ENCODE assay signal across 28 mouse cellular contexts in genomic region chr11:33154459-33154858, GRCm38 (mm10). TPM values are rescaled to one million over a fixed set of nuclear protein-coding genes. Genes with fewer than 3 reads are reported as not detected.
"Had no signal": no experiment of that assay in that cellular context is flagged by ENCODE, and none has a peak within 500 bp of the region (broad histone marks: within the 10 kb centered on the region; RNA-seq: fewer than 3 reads in every experiment).

No protein-coding gene starts in this region.

- H3K9ac ChIP-seq: heart, embryonic 12.5 days; hindbrain, embryonic 13.5 days; hindbrain, embryonic 15.5 days; limb, embryonic 13.5 days; limb, embryonic 15.5 days; liver, embryonic 12.5 days had no signal

- DNase-seq: gastrocnemius, adult 2 months; gastrocnemius, postnatal 10 days; gastrocnemius, postnatal 25 days; heart, adult 18-20 months; heart, postnatal 10 days; heart, postnatal 4 days; kidney, adult 11 months; kidney, adult 8-10 months; kidney, postnatal 10 days; kidney, postnatal 25 days; kidney, postnatal 4 days; left cerebral cortex, postnatal 4 days had no signal

- H3K27ac ChIP-seq: gastrocnemius, adult 2 months; heart, embryonic 10.5 days; hindbrain, embryonic 13.5 days; hindbrain, embryonic 15.5 days; hindbrain, postnatal 0 days; layer of hippocampus, adult 2 months; left cerebral cortex, adult 2 months; limb, embryonic 13.5 days; limb, embryonic 15.5 days; liver, embryonic 12.5 days had no signal

- H3K4me2 ChIP-seq: heart, embryonic 12.5 days; hindbrain, embryonic 13.5 days; hindbrain, embryonic 15.5 days; limb, embryonic 13.5 days; limb, embryonic 15.5 days; liver, embryonic 12.5 days had no signal

- H3K4me1 ChIP-seq: heart, embryonic 10.5 days; heart, embryonic 12.5 days; hindbrain, embryonic 13.5 days; hindbrain, embryonic 15.5 days had no signal

- ATAC-seq: hindbrain, postnatal 0 days; intestine, embryonic 16.5 days; liver, embryonic 12.5 days had no signal

- H3K27me3 ChIP-seq: heart, embryonic 12.5 days; hindbrain, embryonic 13.5 days; hindbrain, embryonic 15.5 days; limb, embryonic 13.5 days; limb, embryonic 15.5 days had no signal

- H3K4me3 ChIP-seq: gastrocnemius, adult 2 months; heart, embryonic 10.5 days; heart, embryonic 12.5 days; hindbrain, embryonic 13.5 days; hindbrain, embryonic 15.5 days; layer of hippocampus, adult 2 months; left cerebral cortex, adult 2 months; limb, embryonic 13.5 days; limb, embryonic 15.5 days; liver, embryonic 12.5 days had no signal

- H3K9me3 ChIP-seq: heart, embryonic 10.5 days; heart, embryonic 12.5 days; hindbrain, embryonic 13.5 days; hindbrain, embryonic 15.5 days; limb, embryonic 13.5 days; limb, embryonic 15.5 days; liver, embryonic 12.5 days had no signal

RNA-seq across cellular contexts. Expression of gene Fgf18, which starts 7.3 kb away (rescaled TPM):
- polyA plus RNA-seq: liver, adult 2 months had no signal

RNA-seq across cellular contexts. Expression of gene Tlx3, which starts 48.9 kb away (rescaled TPM):
- polyA plus RNA-seq: frontal cortex, adult 2 months; heart, embryonic 12.5 days; heart, embryonic 16.5 days; intestine, embryonic 16.5 days; kidney, embryonic 14.5 days; limb, embryonic 11.5 days; limb, embryonic 13.5 days; limb, embryonic 15.5 days; liver, adult 2 months; liver, embryonic 12.5 days had no signal
